Mouse (Mus musculus): Measurements from ENCODE around the gene T. TPM values are rescaled to one million over a fixed set of nuclear protein-coding genes. Genes with fewer than 3 reads are reported as not detected.

The T gene
- polyA plus RNA-seq, 1 experiment = not detected

DNA sequence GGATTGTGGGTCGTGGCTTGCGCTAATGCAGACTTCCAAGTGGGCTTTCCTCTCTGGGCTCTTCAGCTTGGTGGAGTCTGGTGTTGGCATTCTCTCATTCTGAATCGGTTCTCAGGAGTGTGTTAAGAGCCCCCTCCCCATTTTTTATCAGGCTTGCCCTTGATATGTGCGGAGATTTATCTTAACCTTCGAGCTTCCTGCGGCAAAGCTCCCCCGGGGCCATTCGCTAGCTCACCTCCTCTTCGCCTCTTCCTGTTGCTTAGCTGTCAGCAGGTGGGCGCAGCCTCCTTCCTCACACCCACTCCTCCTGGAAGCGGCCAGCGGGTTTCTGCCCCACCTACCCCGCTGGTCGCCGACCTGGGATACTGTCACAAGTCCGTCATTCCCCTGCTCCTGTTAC is 4.8 kb upstream of the T start:
- Histone ChIP-seq H3K27ac (ENCODE audit: insufficient read depth, low read depth, low read length) (no peak overlapping the region), H3K4me3 (ENCODE audit: insufficient read depth, low read depth, low read length) (no peak overlapping the region), H3K4me1 (ENCODE audit: control insufficient read depth, insufficient read depth, low read length) (peaks cover 15% of the 10 kb centered on the region)
- whole genome bisulfite sequencing = 9% methylated on average over 16 of the region's 16 CpGs
- TF ChIP-seq POLR2A (IDR thresholded peaks at IDR 0.05; ENCODE audit: insufficient read depth, low read depth, low read length) = no peak
- no peak for TF ChIP-seq CTCF (IDR thresholded peaks at IDR 0.05; ENCODE audit: insufficient read depth, low read depth, low read length)

GRCm38 (mm10) chr17:8429896-8430295 is 4.3 kb upstream of the T start:
- H3K4me3 ChIP-seq (ENCODE audit: insufficient read depth, low read depth, low read length) = no peak overlapping the region
- H3K27ac ChIP-seq (ENCODE audit: insufficient read depth, low read depth, low read length) = no peak overlapping the region
- TF ChIP-seq POLR2A (IDR thresholded peaks at IDR 0.05; ENCODE audit: insufficient read depth, low read depth, low read length) = no peak
- TF ChIP-seq CTCF (IDR thresholded peaks at IDR 0.05; ENCODE audit: insufficient read depth, low read depth, low read length) = no peak
- peaks cover 17% of the 10 kb centered on the region for H3K4me1 ChIP-seq (ENCODE audit: control insufficient read depth, insufficient read depth, low read length)
- WGBS = 11% methylated on average over 5 of the region's 5 CpGs

- Histone ChIP-seq H3K27ac (ENCODE audit: insufficient read depth, low read depth, low read length) (no peak overlapping the region), H3K4me3 (ENCODE audit: insufficient read depth, low read depth, low read length) (no peak overlapping the region), H3K4me1 (ENCODE audit: control insufficient read depth, insufficient read depth, low read length) (peaks cover 17% of the 10 kb centered on the region)
- no peak for TF ChIP-seq POLR2A (IDR thresholded peaks at IDR 0.05; ENCODE audit: insufficient read depth, low read depth, low read length)
- TF ChIP-seq CTCF (IDR thresholded peaks at IDR 0.05; ENCODE audit: insufficient read depth, low read depth, low read length) = no peak
- WGBS = 10% methylated on average over 17 of the region's 17 CpGs
Observed at GRCm38 (mm10) chr17:8432179-8432800, 1.9 kb upstream of the T start.

GRCm38 (mm10) chr17:8433121-8433977 is 874 bp upstream of the T start:
- Histone ChIP-seq H3K4me3 (ENCODE audit: insufficient read depth, low read depth, low read length) (no peak overlapping the region), H3K27ac (ENCODE audit: insufficient read depth, low read depth, low read length) (no peak overlapping the region), H3K4me1 (ENCODE audit: control insufficient read depth, insufficient read depth, low read length) (peaks cover 17% of the 10 kb centered on the region)
- WGBS = 1% methylated on average over 52 of the region's 52 CpGs
- TF ChIP-seq POLR2A (IDR thresholded peaks at IDR 0.05; ENCODE audit: insufficient read depth, low read depth, low read length) (no peak), CTCF (IDR thresholded peaks at IDR 0.05; ENCODE audit: insufficient read depth, low read depth, low read length) (no peak)

DNA sequence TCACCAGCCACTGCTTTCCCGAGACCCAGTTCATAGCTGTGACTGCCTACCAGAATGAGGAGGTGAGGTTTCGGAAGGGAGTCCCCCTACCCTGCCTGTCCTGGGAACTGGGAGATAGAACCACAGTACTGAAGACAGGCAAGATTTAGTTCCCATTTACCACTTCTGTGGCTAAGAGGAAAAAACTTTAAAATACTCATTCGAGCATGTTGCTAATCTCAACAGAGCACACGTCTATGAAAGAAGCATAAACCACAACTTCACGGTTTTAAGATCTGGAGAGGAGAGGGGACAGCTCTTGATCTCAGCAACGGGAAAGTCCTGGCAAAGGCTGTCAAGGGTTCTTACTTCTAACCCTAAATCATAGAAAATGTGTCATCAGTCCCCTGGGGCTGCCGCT is 2.0 kb downstream of the T start:
- WGBS = 74% methylated on average over 7 of the region's 7 CpGs
- peaks cover 14% of the 10 kb centered on the region for H3K4me1 ChIP-seq (ENCODE audit: control insufficient read depth, insufficient read depth, low read length)
- no peak overlapping the region for H3K4me3 ChIP-seq (ENCODE audit: insufficient read depth, low read depth, low read length)
- no peak overlapping the region for H3K27ac ChIP-seq (ENCODE audit: insufficient read depth, low read depth, low read length)
- TF ChIP-seq CTCF (IDR thresholded peaks at IDR 0.05; ENCODE audit: insufficient read depth, low read depth, low read length) (no peak), POLR2A (IDR thresholded peaks at IDR 0.05; ENCODE audit: insufficient read depth, low read depth, low read length) (no peak)

GRCm38 (mm10) chr17:8444062-8444461 is 9.8 kb downstream of the T start:
- no peak overlapping the region for H3K4me3 ChIP-seq (ENCODE audit: insufficient read depth, low read depth, low read length)
- 63% methylated on average over 3 of the region's 3 CpGs for WGBS
- H3K27ac ChIP-seq (ENCODE audit: insufficient read depth, low read depth, low read length) = no peak overlapping the region
- no peak for TF ChIP-seq POLR2A (IDR thresholded peaks at IDR 0.05; ENCODE audit: insufficient read depth, low read depth, low read length)
- TF ChIP-seq CTCF (IDR thresholded peaks at IDR 0.05; ENCODE audit: insufficient read depth, low read depth, low read length) = no peak
- H3K4me1 ChIP-seq (ENCODE audit: control insufficient read depth, insufficient read depth, low read length) = no peaks in the 10 kb centered on the region

GRCm38 (mm10) chr17:8447676-8448192 is 13.5 kb downstream of the T start:
- 42% methylated on average over 9 of the region's 9 CpGs for WGBS
- H3K4me1 ChIP-seq (ENCODE audit: control insufficient read depth, insufficient read depth, low read length) = no peaks in the 10 kb centered on the region
- H3K4me3 ChIP-seq (ENCODE audit: insufficient read depth, low read depth, low read length) = no peak overlapping the region
- no peak overlapping the region for H3K27ac ChIP-seq (ENCODE audit: insufficient read depth, low read depth, low read length)
- TF ChIP-seq CTCF (IDR thresholded peaks at IDR 0.05; ENCODE audit: insufficient read depth, low read depth, low read length) (no peak), POLR2A (IDR thresholded peaks at IDR 0.05; ENCODE audit: insufficient read depth, low read depth, low read length) (no peak)

- 81% methylated on average over 3 of the region's 3 CpGs for WGBS
Observed at GRCm38 (mm10) chr17:8448324-8448723, 14.1 kb downstream of the T start.

GRCm38 (mm10) chr17:8455196-8455595 is 21.0 kb downstream of the T start:
- Histone ChIP-seq H3K27ac (ENCODE audit: insufficient read depth, low read depth, low read length) (no peak overlapping the region), H3K4me1 (ENCODE audit: control insufficient read depth, insufficient read depth, low read length) (peaks cover 8% of the 10 kb centered on the region), H3K4me3 (ENCODE audit: insufficient read depth, low read depth, low read length) (no peak overlapping the region)
- TF ChIP-seq POLR2A (IDR thresholded peaks at IDR 0.05; ENCODE audit: insufficient read depth, low read depth, low read length) (no peak), CTCF (IDR thresholded peaks at IDR 0.05; ENCODE audit: insufficient read depth, low read depth, low read length) (no peak)
- 71% methylated on average over 6 of the region's 6 CpGs for WGBS

More at GRCm38 (mm10) chr17:8448324-8448723, 14.1 kb downstream of the T start:
- H3K27ac ChIP-seq (ENCODE audit: insufficient read depth, low read depth, low read length) = no peak overlapping the region
- TF ChIP-seq POLR2A (IDR thresholded peaks at IDR 0.05; ENCODE audit: insufficient read depth, low read depth, low read length) = no peak
- no peak for TF ChIP-seq CTCF (IDR thresholded peaks at IDR 0.05; ENCODE audit: insufficient read depth, low read depth, low read length)
- no peaks in the 10 kb centered on the region for H3K4me1 ChIP-seq (ENCODE audit: control insufficient read depth, insufficient read depth, low read length)
- H3K4me3 ChIP-seq (ENCODE audit: insufficient read depth, low read depth, low read length) = no peak overlapping the region
